Mouse (Mus musculus) spleen, adult 2 months (tissue): ENCODE results near the gene Med17. TPM values are rescaled to one million over a fixed set of nuclear protein-coding genes. Genes with fewer than 3 reads are reported as not detected.

ENCODE experiments used
- DNase-seq, 2 experiments: peaks; one replicate each; pipeline versions ENCODE4 v3.0.0 to v3.0.0-alpha.2; 2012 to 2021; ENCODE audit warnings: low spot score in 2 of 2, low read depth in 1 of 2
- H3K27ac ChIP-seq: fragments of 200-500 bp; 2 replicates; pipeline ENCODE4 v1.5.1; 2012; ENCODE audit warnings: low read length, inconsistent platforms; ENCODE audit not compliant: insufficient read depth
- H3K27me3 ChIP-seq: fragments of 200-500 bp; 2 replicates; pipeline ENCODE4 v1.6.1; 2012; ENCODE audit warnings: mild to moderate bottlenecking, moderate library complexity, low read length, inconsistent platforms; ENCODE audit not compliant: control insufficient read depth, insufficient read depth
- H3K36me3 ChIP-seq: fragments of 200-500 bp; 2 replicates; pipeline ENCODE4 v1.6.1; 2012; ENCODE audit warnings: mild to moderate bottlenecking, low read length, inconsistent platforms; ENCODE audit not compliant: control insufficient read depth, insufficient read depth
- H3K4me1 ChIP-seq: fragments of 200-500 bp; 2 replicates; pipeline ENCODE4 v1.6.1; 2011; ENCODE audit warnings: inconsistent platforms; ENCODE audit not compliant: control insufficient read depth, insufficient read depth, insufficient read length
- H3K4me3 ChIP-seq: fragments of 200-500 bp; 2 replicates; pipeline ENCODE4 v1.5.1; 2011; ENCODE audit warnings: mild to moderate bottlenecking, inconsistent platforms; ENCODE audit not compliant: insufficient read depth, insufficient read length; ENCODE audit errors: extremely low read depth
- CTCF ChIP-seq: fragments of 200-500 bp; IDR thresholded peaks from 2 replicates; pipeline ENCODE4 v1.5.1; 2011; ENCODE audit warnings: mild to moderate bottlenecking, inconsistent platforms; ENCODE audit not compliant: insufficient read depth, insufficient read length, insufficient replicate concordance; ENCODE audit errors: extremely low read depth
- POLR2A ChIP-seq: fragments of 200-500 bp; IDR thresholded peaks from 2 replicates; pipeline ENCODE4 v1.6.1; 2011; ENCODE audit warnings: low read depth, low read length, inconsistent platforms
- WGBS: fragments of 180-500 bp; shearing (Covaris S2); methylation state at CpG from one replicate; pipeline ENCODE4 v1.1.7; 2018; 5-methylcytosine and 5-hydroxymethylcytosine counted together
- polyA plus RNA-seq: library from polyadenylated mRNA; depleted of rRNA; stranded (reverse); fragments of >200 nt; gene quantifications from 2 replicates; pipeline ENCODE4 v1.2.3, GENCODE M21; 2012

Med17 gene
- polyA plus RNA-seq, 1 experiment, result 21.2 TPM

DNA sequence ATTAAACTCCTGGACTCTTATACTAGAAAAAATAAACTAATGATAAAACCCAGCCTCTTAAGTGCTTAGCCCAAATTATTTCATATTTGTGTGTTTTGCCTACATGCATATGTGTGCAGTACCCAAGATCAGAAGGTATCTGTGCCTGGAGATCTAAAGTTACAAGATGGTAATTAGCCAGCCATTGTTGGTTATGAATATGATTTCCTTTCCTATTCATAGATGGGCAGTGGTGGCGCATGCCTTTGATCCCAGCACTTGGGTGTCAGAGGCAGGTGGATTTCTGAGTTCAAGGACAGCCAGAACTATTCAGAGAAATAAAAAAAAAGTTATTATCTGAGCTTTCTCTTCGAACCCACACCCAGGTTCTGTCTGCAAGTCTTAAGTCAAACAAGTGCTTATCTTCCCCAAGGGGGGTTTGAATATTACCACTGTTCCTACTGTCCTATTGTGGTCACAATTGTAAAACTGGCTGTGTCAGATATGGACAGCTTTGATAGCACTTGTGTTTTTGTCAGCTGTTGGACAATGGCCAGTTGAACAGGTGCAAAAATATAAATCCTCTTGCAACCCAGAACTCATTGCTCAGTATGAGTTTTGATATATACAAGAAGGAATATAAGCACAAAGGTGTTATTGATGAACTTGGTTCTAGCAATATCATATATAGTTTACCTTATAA is 32.5 kb upstream of the Med17 start:
- TF ChIP-seq CTCF, result no peak
- TF ChIP-seq POLR2A, result no peak
- H3K4me3 ChIP-seq, result no peak overlapping the region
- H3K36me3 ChIP-seq, result peaks cover 42% of the 10 kb centered on the region
- no peak overlapping the region for H3K27ac ChIP-seq
- no peaks in the 10 kb centered on the region for H3K27me3 ChIP-seq
- no peak for DNase-seq
- WGBS, result 82% methylated on average over 2 of the region's 2 CpGs
- peaks cover 3% of the 10 kb centered on the region; the same call in 1 of the 2 replicates for H3K4me1 ChIP-seq

DNA sequence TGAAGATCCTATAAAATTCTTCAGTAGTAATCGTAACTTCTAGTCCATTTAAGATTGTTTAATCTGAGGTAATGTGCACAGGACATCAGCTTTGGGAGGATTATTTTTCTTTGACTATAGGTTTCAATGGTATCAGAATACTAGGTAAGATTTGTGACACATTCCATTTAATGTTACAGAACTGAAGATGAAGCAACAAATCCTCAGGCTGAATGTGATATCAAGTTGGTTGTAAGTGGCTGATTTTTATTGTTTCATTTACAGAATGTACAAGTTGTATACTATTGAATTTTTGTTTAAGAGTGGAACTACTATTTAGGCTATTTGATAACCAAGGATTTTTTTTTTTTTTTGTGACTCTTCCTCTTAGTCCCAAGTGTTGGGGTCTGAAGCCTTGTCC is 30.4 kb upstream of the Med17 start:
- Histone ChIP-seq H3K4me3 (no peak overlapping the region), H3K27ac (no peak overlapping the region), H3K4me1 (peaks cover 3% of the 10 kb centered on the region; the same call in 1 of the 2 replicates), H3K36me3 (peaks cover 36% of the 10 kb centered on the region), H3K27me3 (no peaks in the 10 kb centered on the region)
- 94% methylated on average over 1 of the region's 1 CpGs for WGBS
- TF ChIP-seq POLR2A (no peak), CTCF (no peak)
- no peak for DNase-seq

DNA sequence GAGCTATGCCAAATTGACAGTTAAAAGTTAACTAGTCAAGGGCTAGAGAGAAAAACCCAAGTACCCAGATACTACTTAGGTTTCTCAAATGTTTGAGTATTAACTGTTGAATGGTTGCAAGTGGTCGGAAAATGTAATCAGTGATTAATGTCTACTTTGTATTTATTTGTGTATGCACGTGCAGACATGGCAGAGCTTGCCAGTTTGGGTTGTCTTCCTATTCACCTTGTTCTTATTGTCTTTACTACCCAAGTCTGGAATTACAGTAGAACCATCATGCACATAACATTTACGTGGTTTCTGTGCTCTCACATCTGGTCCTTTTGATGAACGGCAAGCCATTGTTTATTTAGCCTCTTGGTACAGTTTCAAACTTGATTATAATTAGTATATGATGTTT is 29.7 kb upstream of the Med17 start:
- Histone ChIP-seq H3K27me3 (no peaks in the 10 kb centered on the region), H3K27ac (no peak overlapping the region), H3K4me3 (no peak overlapping the region), H3K4me1 (peaks cover 3% of the 10 kb centered on the region; the same call in 1 of the 2 replicates), H3K36me3 (peaks cover 30% of the 10 kb centered on the region)
- TF ChIP-seq CTCF, result no peak
- no peak for TF ChIP-seq POLR2A
- DNase-seq, result no peak
- WGBS, result 81% methylated on average over 4 of the region's 4 CpGs

DNA sequence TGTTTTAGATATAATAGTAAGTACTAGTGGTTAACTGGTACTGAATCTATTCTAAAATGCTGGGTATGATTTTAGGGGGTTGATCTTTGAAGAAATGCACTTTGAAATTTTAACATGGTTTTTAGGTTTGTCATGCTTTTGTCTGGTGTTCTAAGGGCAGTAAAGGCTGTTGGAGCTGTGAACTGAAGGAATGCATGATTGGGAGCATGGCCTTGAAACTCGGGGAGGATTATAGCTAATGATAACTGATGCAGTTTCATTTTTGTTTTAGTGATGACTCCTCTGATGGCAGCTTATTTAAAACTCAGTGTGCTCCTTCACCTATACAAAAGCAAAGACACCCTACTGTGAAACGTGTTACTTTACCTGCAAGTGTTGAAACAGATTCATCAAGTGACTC is 28.5 kb upstream of the Med17 start:
- Histone ChIP-seq H3K4me1 (peaks cover 3% of the 10 kb centered on the region; the same call in 1 of the 2 replicates), H3K27ac (no peak overlapping the region), H3K27me3 (no peaks in the 10 kb centered on the region), H3K4me3 (no peak overlapping the region), H3K36me3 (peaks cover 23% of the 10 kb centered on the region)
- DNase-seq, result no peak
- TF ChIP-seq CTCF (no peak), POLR2A (no peak)
- 58% methylated on average over 2 of the region's 2 CpGs for WGBS

DNA sequence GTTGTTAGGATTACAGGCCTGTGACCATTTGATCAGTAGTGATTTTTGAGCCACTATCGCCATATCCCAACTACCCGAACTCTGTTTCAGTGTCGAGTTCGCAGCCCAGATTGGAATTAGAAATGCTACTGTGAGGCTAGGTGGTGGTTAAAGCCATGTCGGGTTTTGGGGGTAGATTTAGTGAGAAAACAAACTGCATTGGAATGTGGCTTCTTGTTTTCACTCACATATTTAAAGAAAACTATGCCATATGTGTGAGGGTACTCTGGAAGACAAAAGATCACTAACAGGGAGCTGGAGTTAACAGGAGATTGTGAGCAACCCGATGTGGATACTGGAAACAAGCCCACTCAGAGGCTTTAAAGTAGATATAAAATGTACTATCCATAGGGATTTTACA is 27.5 kb upstream of the Med17 start:
- no peak overlapping the region for H3K27ac ChIP-seq
- H3K36me3 ChIP-seq, result peaks cover 18% of the 10 kb centered on the region
- H3K27me3 ChIP-seq, result no peaks in the 10 kb centered on the region
- DNase-seq, result no peak
- 17% methylated on average over 6 of the region's 6 CpGs for WGBS
- peaks cover 3% of the 10 kb centered on the region; the same call in 1 of the 2 replicates for H3K4me1 ChIP-seq
- peak overlapping the region; percentile 12; the same call in 1 of the 2 replicates for H3K4me3 ChIP-seq
- TF ChIP-seq CTCF, result no peak
- TF ChIP-seq POLR2A, result no peak

- Histone ChIP-seq H3K27me3 (no peaks in the 10 kb centered on the region), H3K4me1 (peaks cover 3% of the 10 kb centered on the region; the same call in 1 of the 2 replicates), H3K36me3 (peaks cover 14% of the 10 kb centered on the region), H3K4me3 (peak within 1 kb of the TSS; percentile 80), H3K27ac (peak within 1 kb of the TSS; percentile 78)
- no peak for DNase-seq
- no peak for TF ChIP-seq POLR2A
- no peak for TF ChIP-seq CTCF
- WGBS, result under 1% methylated on average over 35 of the region's 35 CpGs
Measured at GRCm38 (mm10) chr9:15306398-15307119, 26.8 kb upstream of the Med17 start, which contains the start of gene 4931406C07Rik. TSS of gene 4931406C07Rik (minus strand) at chr9:15306448.
